Mouse (Mus musculus) large intestine, adult 2 months (tissue): ENCODE data around the gene Etfdh. TPM values are rescaled to one million over a fixed set of nuclear protein-coding genes. Genes with fewer than 3 reads are reported as not detected.
A peak's percentile ranks its signal among the peaks of the same experiment; 100 is the strongest.

Experiments
- DNase-seq: peaks from one replicate; pipeline ENCODE4 v3.0.0-alpha.2; 2012; ENCODE audit warnings: low read depth, low spot score
- WGBS: fragments of 180-500 bp; shearing (Covaris S2); methylation state at CpG from one replicate; pipeline ENCODE4 v1.1.7; 2018; 5-methylcytosine and 5-hydroxymethylcytosine counted together
- polyA plus RNA-seq: library from polyadenylated mRNA; depleted of rRNA; stranded (reverse); fragments of >200 nt; gene quantifications from 2 replicates; pipeline ENCODE4 v1.2.3, GENCODE M21; 2012; rRNA removed

Gene Etfdh
- polyA plus RNA-seq, result 40.6 and 78.6 TPM in 2 replicates

GRCm38 (mm10) chr3:79629416-79629730, at the start of gene Etfdh:
TSS of gene Etfdh (minus strand) at chr3:79629500.
- under 1% methylated on average over 11 of the region's 11 CpGs for WGBS
- DNase-seq, result peak; percentile 16

- WGBS, result 79% methylated on average over 3 of the region's 3 CpGs
Measured at GRCm38 (mm10) chr3:79676411-79676810, 47.1 kb upstream of the Etfdh start.

GRCm38 (mm10) chr3:79674641-79675040, 45.3 kb upstream of the Etfdh start:
- 83% methylated on average over 5 of the region's 5 CpGs for WGBS
- no peak for DNase-seq

More at GRCm38 (mm10) chr3:79676411-79676810, 47.1 kb upstream of the Etfdh start:
- DNase-seq, result no peak

GRCm38 (mm10) chr3:79673082-79673481, 43.8 kb upstream of the Etfdh start:
- DNase-seq, result peak; percentile 25
- WGBS, result 8% methylated on average over 4 of the region's 4 CpGs

- DNase-seq, result no peak
- WGBS, result 77% methylated on average over 16 of the region's 16 CpGs
Measured at GRCm38 (mm10) chr3:79672188-79672587, 42.9 kb upstream of the Etfdh start.

- no peak for DNase-seq
- WGBS, result 78% methylated on average over 7 of the region's 7 CpGs
Measured at GRCm38 (mm10) chr3:79670556-79670955, 41.3 kb upstream of the Etfdh start.

- WGBS, result 33% methylated on average over 9 of the region's 9 CpGs
- DNase-seq, result peak; percentile 27
Measured at GRCm38 (mm10) chr3:79664787-79665408, 35.6 kb upstream of the Etfdh start.

- 25% methylated on average over 5 of the region's 5 CpGs for WGBS
Measured at GRCm38 (mm10) chr3:79656682-79657081, 27.4 kb upstream of the Etfdh start.

GRCm38 (mm10) chr3:79652129-79652528, 22.8 kb upstream of the Etfdh start:
- WGBS, result 83% methylated on average over 6 of the region's 6 CpGs
- no peak for DNase-seq

More at GRCm38 (mm10) chr3:79656682-79657081, 27.4 kb upstream of the Etfdh start:
- DNase-seq, result no peak

GRCm38 (mm10) chr3:79628561-79629415, 512 bp downstream of the Etfdh start, which contains the start of gene 4930579G24Rik:
TSS of gene 4930579G24Rik (plus strand) at chr3:79629079.
- peak; percentile 99 for DNase-seq
- WGBS, result under 1% methylated on average over 60 of the region's 60 CpGs

GRCm38 (mm10) chr3:79628182-79628560, 1.1 kb downstream of the Etfdh start:
- WGBS, result under 1% methylated on average over 9 of the region's 9 CpGs
- no peak for DNase-seq

GRCm38 (mm10) chr3:79627484-79628181, 1.7 kb downstream of the Etfdh start:
- WGBS, result 11% methylated on average over 10 of the region's 10 CpGs
- DNase-seq, result peak; percentile 7

- WGBS, result 75% methylated on average over 2 of the region's 2 CpGs
- DNase-seq, result no peak
Measured at GRCm38 (mm10) chr3:79609886-79610285, 19.4 kb downstream of the Etfdh start.

- DNase-seq, result no peak
- 81% methylated on average over 7 of the region's 7 CpGs for WGBS
Measured at GRCm38 (mm10) chr3:79595468-79595867, 33.8 kb downstream of the Etfdh start.

GRCm38 (mm10) chr3:79591793-79592471, 37.4 kb downstream of the Etfdh start:
- 1% methylated on average over 15 of the region's 15 CpGs for WGBS
- no peak for DNase-seq

GRCm38 (mm10) chr3:79590863-79591792, 38.2 kb downstream of the Etfdh start, which contains the start of gene Ppid:
TSS of gene Ppid (plus strand) at chr3:79591342.
- peak; percentile 50 for DNase-seq
- WGBS, result 3% methylated on average over 63 of the region's 63 CpGs

GRCm38 (mm10) chr3:79589671-79590070, 39.6 kb downstream of the Etfdh start:
- DNase-seq, result no peak
- 24% methylated on average over 2 of the region's 2 CpGs for WGBS

GRCm38 (mm10) chr3:79586804-79587203, 42.5 kb downstream of the Etfdh start:
- DNase-seq, result peak; percentile 65
- 0% methylated on average over 6 of the region's 6 CpGs for WGBS
